Mouse (Mus musculus) olfactory bulb, adult 2 months (tissue): ENCODE results near the gene Xpo6. TPM values are rescaled to one million over a fixed set of nuclear protein-coding genes. Genes with fewer than 3 reads are reported as not detected.

Experiments
- H3K27ac ChIP-seq: fragments of 200-500 bp; 2 replicates; pipeline ENCODE4 v1.5.1; 2012; ENCODE audit warnings: low read depth, low read length; ENCODE audit not compliant: insufficient read depth
- H3K4me1 ChIP-seq: fragments of 200-500 bp; 2 replicates; pipeline ENCODE4 v1.6.1; 2012; ENCODE audit warnings: low read length; ENCODE audit not compliant: control insufficient read depth, insufficient read depth
- H3K4me3 ChIP-seq: fragments of 200-500 bp; 2 replicates; pipeline ENCODE4 v1.5.1; 2012; ENCODE audit warnings: mild to moderate bottlenecking, low read depth, low read length, moderate library complexity; ENCODE audit not compliant: insufficient read depth
- CTCF ChIP-seq: fragments of 200-500 bp; IDR thresholded peaks from 2 replicates; pipeline ENCODE4 v1.5.1; 2012; ENCODE audit warnings: low read depth, mild to moderate bottlenecking, low read length, moderate library complexity; ENCODE audit not compliant: insufficient read depth
- POLR2A ChIP-seq: fragments of 200-500 bp; IDR thresholded peaks from 2 replicates; pipeline ENCODE4 v1.6.1; 2012; ENCODE audit warnings: mild to moderate bottlenecking, low read depth, low read length, moderate library complexity; ENCODE audit not compliant: insufficient read depth
- WGBS: fragments of 180-500 bp; shearing (Covaris S2); methylation state at CpG from one replicate; pipeline ENCODE4 v1.1.7; 2018; 5-methylcytosine and 5-hydroxymethylcytosine counted together
- polyA plus RNA-seq: library from polyadenylated mRNA; stranded (reverse); fragments of >200 nt; gene quantifications from 2 replicates; pipeline ENCODE4 v1.2.4, GENCODE M21; 2012; ENCODE audit warnings: low replicate concordance; ENCODE audit not compliant: missing spikeins, insufficient read depth, insufficient read length

Gene Xpo6
- polyA plus RNA-seq, 1 experiment = not detected

GRCm38 (mm10) chr7:126127673-126128072 is 72.6 kb downstream of the Xpo6 start:
- Histone ChIP-seq H3K4me1 (peaks cover 6% of the 10 kb centered on the region), H3K27ac (no peak overlapping the region), H3K4me3 (no peak overlapping the region)
- TF ChIP-seq POLR2A = no peak
- no peak for TF ChIP-seq CTCF
- WGBS = 23% methylated on average over 2 of the region's 2 CpGs

- Histone ChIP-seq H3K4me1 (peaks cover 6% of the 10 kb centered on the region), H3K4me3 (no peak overlapping the region), H3K27ac (no peak overlapping the region)
- TF ChIP-seq CTCF (no peak), POLR2A (no peak)
- WGBS = 78% methylated on average over 3 of the region's 3 CpGs
These were observed 73.8 kb downstream of the Xpo6 start for GRCm38 (mm10) chr7:126126502-126126901.

- H3K27ac ChIP-seq = no peak overlapping the region
- no peak for TF ChIP-seq POLR2A
- TF ChIP-seq CTCF = no peak
- 86% methylated on average over 4 of the region's 4 CpGs for WGBS
- H3K4me3 ChIP-seq = no peak overlapping the region
- H3K4me1 ChIP-seq = no peaks in the 10 kb centered on the region
These were observed 78.8 kb downstream of the Xpo6 start for GRCm38 (mm10) chr7:126121533-126121932.

- no peak for TF ChIP-seq POLR2A
- no peak for TF ChIP-seq CTCF
- no peak overlapping the region for H3K27ac ChIP-seq
- WGBS = 53% methylated on average over 6 of the region's 6 CpGs
- no peak overlapping the region for H3K4me3 ChIP-seq
- no peaks in the 10 kb centered on the region for H3K4me1 ChIP-seq
These were observed 80.5 kb downstream of the Xpo6 start for GRCm38 (mm10) chr7:126119819-126120218.

- Histone ChIP-seq H3K27ac (no peak overlapping the region), H3K4me1 (peaks cover 5% of the 10 kb centered on the region; the same call in 1 of the 2 replicates), H3K4me3 (no peak overlapping the region)
- TF ChIP-seq CTCF = no peak
- TF ChIP-seq POLR2A = no peak
- WGBS = 31% methylated on average over 4 of the region's 4 CpGs
These were observed 87.0 kb downstream of the Xpo6 start for GRCm38 (mm10) chr7:126113263-126113662.

GRCm38 (mm10) chr7:126111230-126111629 is 89.1 kb downstream of the Xpo6 start:
- TF ChIP-seq CTCF (no peak), POLR2A (no peak)
- Histone ChIP-seq H3K4me3 (no peak overlapping the region), H3K4me1 (peaks cover 7% of the 10 kb centered on the region; the same call in 1 of the 2 replicates), H3K27ac (no peak overlapping the region)
- WGBS = 55% methylated on average over 2 of the region's 2 CpGs

- 35% methylated on average over 3 of the region's 3 CpGs for WGBS
- no peak overlapping the region for H3K4me3 ChIP-seq
- TF ChIP-seq CTCF (no peak), POLR2A (no peak)
- no peak overlapping the region for H3K27ac ChIP-seq
- peaks cover 8% of the 10 kb centered on the region for H3K4me1 ChIP-seq
These were observed 90.4 kb downstream of the Xpo6 start for GRCm38 (mm10) chr7:126109898-126110297.

GRCm38 (mm10) chr7:126100440-126100839 is 99.9 kb downstream of the Xpo6 start:
- 89% methylated on average over 11 of the region's 11 CpGs for WGBS
- no peak for TF ChIP-seq POLR2A
- TF ChIP-seq CTCF = no peak
- Histone ChIP-seq H3K4me3 (no peak overlapping the region), H3K4me1 (peaks cover 15% of the 10 kb centered on the region), H3K27ac (no peak overlapping the region)

GRCm38 (mm10) chr7:126099835-126100234 is 100.5 kb downstream of the Xpo6 start:
- WGBS = 87% methylated on average over 2 of the region's 2 CpGs
- Histone ChIP-seq H3K27ac (no peak overlapping the region), H3K4me1 (peaks cover 14% of the 10 kb centered on the region), H3K4me3 (no peak overlapping the region)
- TF ChIP-seq POLR2A (no peak), CTCF (no peak)
